Mouse (Mus musculus): ENCODE data around the gene Arhgap5. TPM values are rescaled to one million over a fixed set of nuclear protein-coding genes. Genes with fewer than 3 reads are reported as not detected.
A peak's percentile ranks its signal among the peaks of the same experiment; 100 is the strongest.
"Not testable (repeated sequence)": the region's sequence is repeated elsewhere in the genome, so short reads cannot be mapped to it uniquely, and the experiment has no call there.

Gene Arhgap5
- polyA plus RNA-seq, 1 experiment from 2014 or later, result 38.0 TPM

- no peak overlapping the region for H3K4me2 ChIP-seq (replicated peaks)
- ATAC-seq, result no peak
- no peak overlapping the region for H3K27ac ChIP-seq
- H3K9ac ChIP-seq (replicated peaks), result no peak overlapping the region
- H3K4me3 ChIP-seq (replicated peaks), result no peak overlapping the region
- H3K36me3 ChIP-seq, result peaks cover 7% of the 10 kb centered on the region; the same call in 1 of the 2 replicates
- 89% methylated on average over 3 of the region's 3 CpGs for WGBS
- no peaks in the 10 kb centered on the region for H3K9me3 ChIP-seq
- H3K27me3 ChIP-seq, result no peaks in the 10 kb centered on the region
- H3K4me1 ChIP-seq (replicated peaks), result no peaks in the 10 kb centered on the region
Measured at GRCm38 (mm10) chr12:52555188-52555876, 51.6 kb downstream of the Arhgap5 start.

- Histone ChIP-seq H3K27ac (no peak overlapping the region), H3K4me2 (replicated peaks) (no peak overlapping the region), H3K9ac (replicated peaks) (no peak overlapping the region), H3K4me3 (replicated peaks) (no peak overlapping the region), H3K9me3 (no peaks in the 10 kb centered on the region), H3K4me1 (replicated peaks) (no peaks in the 10 kb centered on the region), H3K36me3 (peaks cover 3% of the 10 kb centered on the region; the same call in 1 of the 2 replicates), H3K27me3 (no peaks in the 10 kb centered on the region)
- no peak for ATAC-seq
- 94% methylated on average over 5 of the region's 5 CpGs for WGBS
Measured at GRCm38 (mm10) chr12:52565654-52566053, 61.9 kb downstream of the Arhgap5 start.

GRCm38 (mm10) chr12:52573371-52573770 is 69.6 kb downstream of the Arhgap5 start:
- no peak for ATAC-seq
- H3K36me3 ChIP-seq, result 0 out of 2 replicates have a peak, but pooled peaks cover 8% of the 10 kb centered on the region
- no peak overlapping the region for H3K9ac ChIP-seq (replicated peaks)

GRCm38 (mm10) chr12:52586466-52586865 is 82.7 kb downstream of the Arhgap5 start:
- not testable (repeated sequence) for ATAC-seq; H3K4me2 ChIP-seq (replicated peaks); H3K9me3 ChIP-seq; H3K4me1 ChIP-seq (replicated peaks); H3K9ac ChIP-seq (replicated peaks); H3K27ac ChIP-seq; H3K4me3 ChIP-seq (replicated peaks); H3K27me3 ChIP-seq; H3K36me3 ChIP-seq
- WGBS, result 85% methylated on average over 2 of the region's 2 CpGs

More at GRCm38 (mm10) chr12:52573371-52573770, 69.6 kb downstream of the Arhgap5 start:
- 98% methylated on average over 2 of the region's 2 CpGs for WGBS
- no peaks in the 10 kb centered on the region for H3K4me1 ChIP-seq (replicated peaks)
- no peak overlapping the region for H3K27ac ChIP-seq
- H3K4me2 ChIP-seq (replicated peaks), result no peak overlapping the region
- no peaks in the 10 kb centered on the region for H3K9me3 ChIP-seq
- H3K27me3 ChIP-seq, result no peaks in the 10 kb centered on the region
- no peak overlapping the region for H3K4me3 ChIP-seq (replicated peaks)

GRCm38 (mm10) chr12:52587473-52588010 is 83.8 kb downstream of the Arhgap5 start:
- no peak for ATAC-seq
- Histone ChIP-seq H3K9ac (replicated peaks) (no peak overlapping the region), H3K36me3 (no peaks in the 10 kb centered on the region), H3K4me1 (replicated peaks) (no peaks in the 10 kb centered on the region), H3K27ac (no peak overlapping the region), H3K27me3 (no peaks in the 10 kb centered on the region), H3K4me2 (replicated peaks) (no peak overlapping the region), H3K9me3 (no peaks in the 10 kb centered on the region), H3K4me3 (replicated peaks) (no peak overlapping the region)
- WGBS, result 82% methylated on average over 2 of the region's 2 CpGs

GRCm38 (mm10) chr12:52595389-52596185 is 91.8 kb downstream of the Arhgap5 start:
- WGBS, result 82% methylated on average over 7 of the region's 7 CpGs

GRCm38 (mm10) chr12:52602471-52602870 is 98.7 kb downstream of the Arhgap5 start:
- Histone ChIP-seq H3K9me3 (no peaks in the 10 kb centered on the region), H3K4me3 (replicated peaks) (peak overlapping the region; percentile 95), H3K27me3 (no peaks in the 10 kb centered on the region), H3K27ac (0 out of 2 replicates have a peak overlapping the region, but pooled peaks have one; percentile 84), H3K4me1 (replicated peaks) (peaks cover 12% of the 10 kb centered on the region), H3K36me3 (no peaks in the 10 kb centered on the region), H3K4me2 (replicated peaks) (peak overlapping the region; percentile 76), H3K9ac (replicated peaks) (peak overlapping the region; percentile 76)
- ATAC-seq, result no peak
- WGBS, result 36% methylated on average over 2 of the region's 2 CpGs

More at GRCm38 (mm10) chr12:52595389-52596185, 91.8 kb downstream of the Arhgap5 start:
- no peaks in the 10 kb centered on the region for H3K4me1 ChIP-seq (replicated peaks)
- no peak for ATAC-seq
- no peaks in the 10 kb centered on the region for H3K9me3 ChIP-seq
- no peak overlapping the region for H3K9ac ChIP-seq (replicated peaks)
- H3K4me3 ChIP-seq (replicated peaks), result no peak overlapping the region
- H3K27ac ChIP-seq, result no peak overlapping the region
- H3K4me2 ChIP-seq (replicated peaks), result no peak overlapping the region
- H3K36me3 ChIP-seq, result no peaks in the 10 kb centered on the region
- no peaks in the 10 kb centered on the region for H3K27me3 ChIP-seq

GRCm38 (mm10) chr12:52602883-52603694 is 99.3 kb downstream of the Arhgap5 start:
- Histone ChIP-seq H3K4me3 (replicated peaks) (peak overlapping the region; percentile 95), H3K36me3 (no peaks in the 10 kb centered on the region), H3K27ac (peak overlapping the region; percentile 84), H3K9ac (replicated peaks) (peak overlapping the region; percentile 76), H3K4me1 (replicated peaks) (peaks cover 12% of the 10 kb centered on the region), H3K4me2 (replicated peaks) (peak overlapping the region; percentile 76), H3K27me3 (no peaks in the 10 kb centered on the region), H3K9me3 (no peaks in the 10 kb centered on the region)
- ATAC-seq, result peak; percentile 91
- under 1% methylated on average over 35 of the region's 35 CpGs for WGBS

GRCm38 (mm10) chr12:52603695-52604255 is 100.0 kb downstream of the Arhgap5 start:
- under 1% methylated on average over 21 of the region's 21 CpGs for WGBS

GRCm38 (mm10) chr12:52604256-52604991 is 100.7 kb downstream of the Arhgap5 start:
- Histone ChIP-seq H3K27ac (peak overlapping the region; percentile 84), H3K4me2 (replicated peaks) (peak overlapping the region; percentile 76), H3K27me3 (no peaks in the 10 kb centered on the region), H3K9me3 (no peaks in the 10 kb centered on the region), H3K4me3 (replicated peaks) (peak overlapping the region; percentile 95), H3K9ac (replicated peaks) (peak overlapping the region; percentile 81), H3K4me1 (replicated peaks) (peaks cover 12% of the 10 kb centered on the region), H3K36me3 (no peaks in the 10 kb centered on the region)
- ATAC-seq, result peak; percentile 92
- WGBS, result under 1% methylated on average over 33 of the region's 33 CpGs

More at GRCm38 (mm10) chr12:52603695-52604255, 100.0 kb downstream of the Arhgap5 start:
- Histone ChIP-seq H3K9ac (replicated peaks) (peak overlapping the region; percentile 76), H3K9me3 (no peaks in the 10 kb centered on the region), H3K4me1 (replicated peaks) (peaks cover 12% of the 10 kb centered on the region), H3K36me3 (no peaks in the 10 kb centered on the region), H3K27ac (peak overlapping the region; percentile 84), H3K4me3 (replicated peaks) (peak overlapping the region; percentile 95), H3K4me2 (replicated peaks) (peak overlapping the region; percentile 76), H3K27me3 (no peaks in the 10 kb centered on the region)
- ATAC-seq, result peak; percentile 86

Measured in midbrain, embryonic 13.5 days (tissue).